Mouse (Mus musculus) embryo, embryonic 10.5 days (tissue): Measurements from ENCODE around the gene Trim44.

Source experiments
- DNase-seq: peaks from one replicate; pipeline ENCODE4 v3.0.0-alpha.2; 2015; ENCODE audit warnings: low spot score

Gene Trim44

GRCm38 (mm10) chr2:102364565-102365200 lies 42.9 kb downstream of the Trim44 start:
- no peak for DNase-seq

- no peak for DNase-seq
Observed at GRCm38 (mm10) chr2:102362896-102363530, 44.6 kb downstream of the Trim44 start.

GRCm38 (mm10) chr2:102362266-102362665 lies 45.4 kb downstream of the Trim44 start:
- no peak for DNase-seq

- DNase-seq = no peak
Observed at GRCm38 (mm10) chr2:102356879-102357695, 50.5 kb downstream of the Trim44 start.

GRCm38 (mm10) chr2:102354076-102354475 lies 53.6 kb downstream of the Trim44 start:
- DNase-seq = no peak

GRCm38 (mm10) chr2:102341429-102341828 lies 66.2 kb downstream of the Trim44 start:
- no peak for DNase-seq

- DNase-seq = peak; percentile 5
Observed at GRCm38 (mm10) chr2:102336816-102337215, 70.8 kb downstream of the Trim44 start.

GRCm38 (mm10) chr2:102331932-102332331 lies 75.7 kb downstream of the Trim44 start:
- no peak for DNase-seq

- DNase-seq = no peak
Observed at GRCm38 (mm10) chr2:102331092-102331491, 76.5 kb downstream of the Trim44 start.

GRCm38 (mm10) chr2:102325921-102326320 lies 81.7 kb downstream of the Trim44 start:
- DNase-seq = no peak

- DNase-seq = no peak
Observed at GRCm38 (mm10) chr2:102324336-102324735, 83.3 kb downstream of the Trim44 start.

- no peak for DNase-seq
Observed at GRCm38 (mm10) chr2:102316540-102316939, 91.1 kb downstream of the Trim44 start.

GRCm38 (mm10) chr2:102315153-102315552 lies 92.5 kb downstream of the Trim44 start:
- no peak for DNase-seq

- no peak for DNase-seq
Observed at GRCm38 (mm10) chr2:102314610-102315009, 93.0 kb downstream of the Trim44 start.

- DNase-seq = no peak
Observed at GRCm38 (mm10) chr2:102314068-102314467, 93.6 kb downstream of the Trim44 start.

GRCm38 (mm10) chr2:102312903-102313302 lies 94.7 kb downstream of the Trim44 start:
- no peak for DNase-seq

GRCm38 (mm10) chr2:102303274-102303673 lies 104.4 kb downstream of the Trim44 start:
- DNase-seq = no peak

GRCm38 (mm10) chr2:102302532-102302931 lies 105.1 kb downstream of the Trim44 start:
- no peak for DNase-seq

- DNase-seq = peak; percentile 63
Observed at GRCm38 (mm10) chr2:102294827-102295270, 112.8 kb downstream of the Trim44 start.

- DNase-seq = no peak
Observed at GRCm38 (mm10) chr2:102293181-102293580, 114.4 kb downstream of the Trim44 start.

- DNase-seq = no peak
Observed at GRCm38 (mm10) chr2:102292051-102292450, 115.6 kb downstream of the Trim44 start.

- no peak for DNase-seq
Observed at GRCm38 (mm10) chr2:102291533-102291932, 116.1 kb downstream of the Trim44 start.

- peak; percentile 81 for DNase-seq
Observed at GRCm38 (mm10) chr2:102290041-102290440, 117.6 kb downstream of the Trim44 start.
